Mouse (Mus musculus) liver, embryonic 15.5 days (tissue): Measurements from ENCODE around the gene D930007J09Rik. TPM values are rescaled to one million over a fixed set of nuclear protein-coding genes. Genes with fewer than 3 reads are reported as not detected.

Experiments
- polyA plus RNA-seq: library from polyadenylated mRNA; unstranded; fragments of >200 nt; fragmentation: Nextera tagmentation; extraction: Ambion mirVana; gene quantifications from 2 replicates; pipeline ENCODE4 v1.2.1, GENCODE M21; 2015

The D930007J09Rik gene
- polyA plus RNA-seq, 1 experiment from 2014 or later = not detected

Other genes starting within 250 kb of the D930007J09Rik start
- 0.22 and 0.44 TPM in 2 replicates for gene Mylk4, start 18.9 kb downstream of the D930007J09Rik start, polyA plus RNA-seq
- gene Wrnip1, start 811 bp downstream of the D930007J09Rik start, polyA plus RNA-seq = 10.3 and 15.2 TPM in 2 replicates
- gene Serpinb1a, start 48.3 kb upstream of the D930007J09Rik start, polyA plus RNA-seq = 36.4 and 44.1 TPM in 2 replicates
- gene Serpinb1c, start 95.4 kb upstream of the D930007J09Rik start, polyA plus RNA-seq = not detected in 2 replicates
- gene Serpinb6b, start 162.4 kb upstream of the D930007J09Rik start, polyA plus RNA-seq = 4.6 and 5.4 TPM in 2 replicates
- gene Serpinb9, start 200.4 kb upstream of the D930007J09Rik start, polyA plus RNA-seq = 1.8 and 1.9 TPM in 2 replicates
- gene Serpinb9b, start 224.6 kb upstream of the D930007J09Rik start, polyA plus RNA-seq = not detected in 2 replicates